Mouse (Mus musculus) adrenal gland, postnatal 10 days (tissue): ENCODE measurements around the gene Pde9a. TPM values are rescaled to one million over a fixed set of nuclear protein-coding genes. Genes with fewer than 3 reads are reported as not detected.
"Not testable (repeated sequence)": the region's sequence is repeated elsewhere in the genome, so short reads cannot be mapped to it uniquely, and the experiment has no call there.

Source experiments
- DNase-seq: peaks from one replicate; pipeline ENCODE4 v3.0.0; 2021; ENCODE audit warnings: mixed read lengths
- long read RNA-seq, 2 experiments: library from polyadenylated mRNA; stranded (forward); transcript quantifications; one replicate each; pipeline ENCODE4 v2.0.0; 2021
- total RNA-seq, 2 experiments: library from RNA; stranded (reverse); gene quantifications; 2 replicates each; pipeline ENCODE4 v1.2.3; 2021

Pde9a gene
- total RNA-seq, result 10 to 100 TPM in 1 of 2 experiments, 1 to 10 TPM in 1; 7.9 to 12.7 TPM
- long read RNA-seq, experiment 1, partial matches to known transcripts, result 0 of 6 reads
- long read RNA-seq, experiment 1, other reads (novel, unspliced or antisense), result 1 of 6 reads
- long read RNA-seq, experiment 2, partial matches to known transcripts, result 0 of 5 reads
- long read RNA-seq, experiment 2, other reads (novel, unspliced or antisense), result 3 of 5 reads

- peak; percentile 76 for DNase-seq
These were observed at the start of gene Pde9a for GRCm38 (mm10) chr17:31385671-31386665. Pde9a (plus strand) TSS chr17:31386210.

GRCm38 (mm10) chr17:31339769-31340168 is 46.2 kb upstream of the Pde9a start:
- DNase-seq, result peak; percentile 23

GRCm38 (mm10) chr17:31342191-31342590 is 43.8 kb upstream of the Pde9a start:
- no peak for DNase-seq

GRCm38 (mm10) chr17:31344172-31344801 is 41.7 kb upstream of the Pde9a start:
- DNase-seq, result peak; percentile 86

- DNase-seq, result no peak
These were observed 41.2 kb upstream of the Pde9a start for GRCm38 (mm10) chr17:31344816-31345215.

GRCm38 (mm10) chr17:31348129-31348528 is 37.9 kb upstream of the Pde9a start:
- no peak for DNase-seq

GRCm38 (mm10) chr17:31349388-31349787 is 36.6 kb upstream of the Pde9a start:
- no peak for DNase-seq

GRCm38 (mm10) chr17:31351984-31352383 is 34.0 kb upstream of the Pde9a start:
- DNase-seq, result no peak

- no peak for DNase-seq
These were observed 32.8 kb upstream of the Pde9a start for GRCm38 (mm10) chr17:31353255-31353654.

GRCm38 (mm10) chr17:31354684-31355083 is 31.3 kb upstream of the Pde9a start:
- not testable (repeated sequence) for DNase-seq

- no peak for DNase-seq
These were observed 30.1 kb upstream of the Pde9a start for GRCm38 (mm10) chr17:31355792-31356502.

- no peak for DNase-seq
These were observed 25.4 kb upstream of the Pde9a start for GRCm38 (mm10) chr17:31360582-31360981.

GRCm38 (mm10) chr17:31365586-31366166 is 20.3 kb upstream of the Pde9a start:
- no peak for DNase-seq

GRCm38 (mm10) chr17:31370221-31370620 is 15.8 kb upstream of the Pde9a start:
- no peak for DNase-seq

GRCm38 (mm10) chr17:31370931-31371330 is 15.1 kb upstream of the Pde9a start:
- no peak for DNase-seq

- peak; percentile 75 for DNase-seq
These were observed 8.0 kb upstream of the Pde9a start for GRCm38 (mm10) chr17:31377961-31378360.

GRCm38 (mm10) chr17:31378361-31378761 is 7.6 kb upstream of the Pde9a start:
- DNase-seq, result no peak

- no peak for DNase-seq
These were observed 6.9 kb upstream of the Pde9a start for GRCm38 (mm10) chr17:31379086-31379485.

- no peak for DNase-seq
These were observed 6.1 kb upstream of the Pde9a start for GRCm38 (mm10) chr17:31379863-31380262.

- DNase-seq, result peak; percentile 23
These were observed 2.7 kb upstream of the Pde9a start for GRCm38 (mm10) chr17:31383320-31383719.

GRCm38 (mm10) chr17:31384968-31385627 is 912 bp upstream of the Pde9a start:
- peak; percentile 21 for DNase-seq
